Mouse (Mus musculus): Measurements from ENCODE around the gene Cd247.

Gene Cd247

DNA sequence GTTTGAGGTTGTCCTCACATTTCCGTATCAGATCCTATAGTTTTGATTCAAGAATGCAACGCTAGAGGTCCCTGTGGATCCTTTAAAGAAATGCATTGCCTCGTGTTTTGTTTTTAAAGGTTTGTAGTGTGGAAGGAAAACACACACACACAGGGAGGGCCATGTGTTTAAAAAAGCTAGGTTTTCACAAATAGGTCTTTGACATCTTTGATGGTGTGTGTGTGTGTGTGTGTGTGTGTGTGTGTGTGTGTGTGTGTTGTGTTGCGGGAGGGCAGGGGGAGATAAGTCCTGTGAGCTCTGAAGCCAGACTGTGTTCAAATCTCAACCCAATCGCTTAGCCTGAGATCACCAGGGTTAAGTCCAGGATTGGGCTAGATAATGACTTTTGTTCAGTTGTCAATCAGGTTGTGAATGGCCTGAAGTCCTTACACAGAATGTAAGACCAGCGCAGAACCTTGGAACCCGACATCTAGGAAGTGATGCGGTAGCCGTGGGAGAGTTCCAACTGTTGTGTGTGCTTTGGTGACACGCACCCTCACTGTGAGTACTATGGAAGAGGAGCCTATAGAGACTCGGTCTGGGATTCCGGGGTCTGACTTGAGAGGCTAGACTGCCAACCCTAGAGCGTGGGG lies 8.4 kb upstream of the Cd247 start:
- DNase-seq, result no peak

DNA sequence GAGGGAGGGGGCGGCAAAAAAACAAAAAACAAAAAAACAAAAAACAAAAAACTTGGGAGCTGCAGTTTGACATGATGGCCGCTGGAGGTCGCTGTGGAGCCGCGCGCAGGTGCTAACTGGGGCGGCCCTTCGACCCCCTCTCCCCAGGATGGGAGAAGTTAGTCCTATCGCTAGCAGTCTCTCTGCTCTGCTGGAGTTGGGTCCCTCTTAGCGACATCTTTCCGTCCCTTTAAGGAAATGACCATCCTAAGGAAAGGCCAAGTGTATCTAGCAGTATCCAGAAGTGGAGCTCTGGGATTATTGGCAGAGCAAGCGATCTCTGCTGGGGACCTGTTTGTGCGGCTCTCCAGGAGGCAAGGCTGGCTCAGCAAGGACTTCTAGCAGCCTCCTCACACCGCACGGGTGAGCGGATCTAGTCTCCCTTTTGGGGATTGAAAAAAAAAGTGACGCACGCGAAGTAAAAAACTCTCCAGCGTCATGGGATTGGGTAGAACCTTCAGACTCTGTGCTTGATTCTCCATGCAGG lies 7.8 kb upstream of the Cd247 start:
- no peak for DNase-seq

DNA sequence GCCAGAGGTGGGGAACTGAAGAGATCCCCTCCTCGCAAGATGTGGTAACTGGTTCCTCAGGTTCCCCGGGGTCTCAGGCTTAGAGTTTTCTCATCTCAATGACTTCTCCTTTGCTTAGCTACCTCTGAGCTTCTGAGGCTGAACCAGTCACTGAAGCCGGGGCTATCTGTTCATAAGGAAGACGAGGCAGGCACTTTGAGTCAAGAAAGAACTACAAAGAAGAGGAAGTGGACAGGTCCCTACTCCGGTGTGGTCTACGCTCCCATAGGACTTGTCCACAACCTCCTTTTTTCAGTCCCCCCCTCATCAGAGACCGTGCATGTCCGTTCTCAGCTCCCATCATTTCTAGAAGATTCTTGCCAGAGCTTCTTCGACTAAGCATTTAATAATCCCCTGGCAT lies 7.1 kb upstream of the Cd247 start:
- no peak for DNase-seq

DNA sequence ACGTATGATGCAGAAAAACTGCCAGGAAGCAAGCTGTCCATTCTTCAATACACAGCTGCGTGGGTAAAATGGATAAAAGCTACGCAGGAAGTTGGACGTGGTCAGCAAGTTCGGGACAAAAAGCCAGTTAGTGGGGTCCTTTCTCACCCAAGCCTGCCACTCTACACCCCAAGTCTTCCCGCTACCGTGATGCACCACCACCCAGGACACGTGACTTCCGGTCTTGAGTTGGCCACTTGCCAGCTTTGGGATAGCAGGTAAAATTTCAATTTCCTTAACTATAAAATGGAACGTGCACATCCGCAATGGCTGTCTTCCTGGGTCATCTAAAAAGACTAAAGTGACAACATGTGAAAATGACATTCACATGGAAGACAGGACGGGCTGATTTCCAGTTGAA lies 6.6 kb upstream of the Cd247 start:
- DNase-seq, result no peak

DNA sequence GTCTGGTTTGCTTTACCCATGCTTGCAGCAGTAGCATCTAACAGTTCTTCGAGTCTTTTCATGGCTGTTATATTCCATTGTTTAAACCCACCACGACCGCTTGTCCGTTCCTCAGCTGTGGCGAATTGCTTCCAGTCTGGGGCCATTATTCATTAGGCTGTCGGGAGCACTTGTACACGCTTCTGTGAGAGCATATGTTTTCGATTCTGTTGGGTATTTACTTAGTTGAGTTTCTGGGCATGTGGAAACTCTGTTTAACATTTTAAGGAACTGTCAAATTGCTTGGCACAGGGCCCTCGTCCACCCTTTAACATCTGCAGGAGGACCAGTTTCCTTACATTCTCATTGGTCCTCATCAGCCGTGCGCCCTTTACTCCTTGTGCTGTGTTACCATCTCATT lies 2.2 kb upstream of the Cd247 start:
- DNase-seq, result no peak

DNA sequence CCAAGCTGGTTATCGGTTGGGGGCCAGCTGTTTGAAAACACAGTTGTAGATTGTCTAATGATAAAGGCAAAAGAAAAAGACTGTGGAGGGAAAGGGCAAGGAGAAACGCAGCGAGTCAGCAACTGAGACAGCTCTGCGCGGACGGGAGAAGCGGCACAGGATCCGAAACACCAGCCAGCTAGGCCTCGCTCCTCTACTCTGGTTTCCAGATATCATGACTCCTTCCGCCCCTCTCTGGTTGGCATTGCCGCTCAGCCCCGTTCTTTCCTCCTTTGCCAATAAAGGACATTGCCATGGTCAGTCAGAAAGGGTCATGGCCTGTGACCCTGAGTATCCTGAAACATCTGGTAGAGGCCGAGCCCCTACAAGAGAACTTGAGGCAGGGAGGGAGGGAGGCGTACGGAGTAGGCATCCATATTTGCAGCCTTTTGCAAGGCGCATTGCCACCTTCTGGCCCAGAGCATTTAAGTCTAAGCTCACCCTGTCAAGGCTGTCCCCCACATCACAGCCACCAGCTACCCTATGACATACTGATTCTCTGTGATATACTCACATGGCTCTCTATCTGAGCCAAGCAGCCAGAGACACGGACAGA lies 682 bp downstream of the Cd247 start:
- DNase-seq, result no peak

DNA sequence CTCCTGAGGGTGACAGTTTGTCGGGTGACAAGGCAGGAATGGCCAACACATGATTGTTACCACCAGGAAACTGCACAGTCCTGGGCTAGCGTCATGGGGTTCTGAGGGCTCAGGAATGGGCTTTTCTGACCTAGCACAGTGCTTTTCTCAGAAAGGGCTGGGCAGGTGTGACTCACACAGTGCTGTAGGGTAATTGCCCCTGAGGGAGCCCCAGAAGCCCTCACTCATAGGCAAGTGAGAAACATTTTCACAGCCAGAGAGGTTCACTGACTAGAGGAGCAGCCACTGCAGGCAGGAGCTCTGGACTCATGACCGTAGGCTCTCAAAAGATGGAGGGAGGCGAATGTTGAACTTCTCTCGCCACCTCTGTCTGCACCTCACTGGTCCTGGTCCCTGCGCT lies 1.5 kb downstream of the Cd247 start:
- no peak for DNase-seq

DNA sequence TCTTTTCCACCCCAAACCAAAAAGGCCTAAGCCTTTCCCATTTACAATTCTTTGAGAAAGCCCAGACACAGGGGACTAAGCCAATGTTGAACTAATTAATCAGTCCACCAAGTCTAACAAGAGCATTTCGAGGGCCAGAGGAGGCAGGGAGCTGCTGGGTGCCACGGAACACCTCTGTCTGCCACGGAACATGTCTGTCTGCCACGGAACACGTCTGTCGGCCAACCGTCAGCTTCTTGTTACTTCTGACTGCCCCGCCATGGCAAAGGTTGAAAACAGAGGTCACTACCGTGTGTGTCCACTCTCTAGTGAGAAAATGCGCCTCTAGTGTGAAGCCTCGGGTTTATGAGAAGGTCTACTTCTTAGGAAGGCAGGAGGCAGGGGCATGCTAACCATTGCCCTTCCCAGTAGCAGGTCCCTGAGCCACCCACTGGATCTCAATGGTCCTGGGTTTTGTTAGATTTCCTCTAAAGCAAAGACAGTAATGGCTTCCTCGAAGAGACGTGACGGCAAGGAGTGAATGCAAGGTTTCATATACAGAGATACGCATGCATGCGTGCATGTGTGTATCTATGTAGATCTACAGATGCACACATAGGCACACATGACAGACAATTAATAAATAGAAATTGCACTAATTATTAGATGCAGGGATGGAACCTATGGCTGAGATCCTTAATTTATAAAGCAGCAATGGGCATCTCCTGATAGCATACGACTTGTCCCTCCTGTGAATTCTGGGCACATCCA lies 2.2 kb downstream of the Cd247 start:
- DNase-seq, result no peak

DNA sequence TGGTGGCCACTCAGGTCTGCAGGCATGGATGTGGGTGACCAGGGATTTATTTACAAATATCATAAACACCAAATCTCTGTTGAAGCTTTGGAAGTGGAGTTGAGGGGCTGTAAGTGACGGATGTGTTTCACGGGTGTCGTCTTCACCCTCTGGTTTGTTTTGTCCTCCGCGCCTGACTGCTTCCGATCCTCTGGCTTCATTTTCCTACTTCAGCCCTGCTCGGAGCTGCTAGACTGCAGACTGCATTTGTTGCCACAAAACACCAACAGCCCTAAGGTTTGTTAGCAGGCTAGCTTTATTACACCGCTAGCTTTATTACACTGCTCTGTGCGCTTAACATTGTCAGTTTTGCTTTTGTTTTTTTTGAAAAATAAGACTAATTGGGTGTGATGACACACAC lies 2.9 kb downstream of the Cd247 start:
- DNase-seq, result no peak

DNA sequence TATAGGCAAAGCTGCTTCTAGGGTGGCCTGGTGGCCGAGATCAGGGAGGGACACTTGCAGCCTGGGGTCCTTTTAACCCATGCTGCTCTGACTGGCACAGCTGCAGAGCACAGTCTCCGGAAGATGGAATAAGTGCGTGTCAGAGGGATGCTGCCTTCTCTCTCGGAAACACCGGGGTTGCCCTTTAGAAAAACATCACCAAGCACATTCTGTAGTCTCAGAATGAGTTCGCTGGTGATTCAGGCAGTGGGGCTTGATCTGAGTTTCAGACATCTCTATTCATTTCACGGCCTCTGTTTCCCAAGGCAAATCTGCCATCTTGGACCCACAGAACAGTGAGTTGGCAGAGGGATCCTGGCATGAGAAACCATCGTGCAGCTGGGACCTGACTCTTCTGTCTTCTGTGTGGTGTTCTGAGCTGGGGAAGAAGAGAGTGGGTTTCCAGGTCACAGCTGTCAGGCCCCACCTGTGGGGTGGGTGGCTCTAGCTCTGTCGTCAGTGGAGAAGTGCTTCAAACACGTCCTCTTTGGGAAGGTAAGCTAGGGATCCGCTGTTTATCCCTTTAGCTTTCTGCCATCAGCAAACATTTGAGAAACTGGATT lies 13.3 kb downstream of the Cd247 start:
- DNase-seq, result no peak

DNA sequence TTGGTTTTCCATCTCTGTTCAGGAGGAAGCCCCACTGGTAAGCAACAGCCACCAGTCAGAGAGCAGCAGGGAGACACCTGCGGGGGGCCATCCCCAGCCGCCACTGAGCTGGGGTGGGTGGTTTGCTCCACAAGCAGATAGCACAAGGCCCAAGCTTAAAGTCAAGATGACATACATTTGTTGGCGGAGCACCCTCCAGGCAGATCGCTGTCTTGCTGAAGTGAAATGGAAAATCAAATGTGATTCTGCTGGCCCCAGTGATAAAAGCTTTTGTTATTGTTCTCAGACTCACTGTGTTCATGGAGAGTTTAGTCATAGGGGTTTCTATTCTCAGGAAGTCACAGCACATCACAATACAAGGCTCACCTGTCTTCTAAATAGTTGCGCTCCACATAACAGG lies 14.6 kb downstream of the Cd247 start:
- DNase-seq, result no peak

DNA sequence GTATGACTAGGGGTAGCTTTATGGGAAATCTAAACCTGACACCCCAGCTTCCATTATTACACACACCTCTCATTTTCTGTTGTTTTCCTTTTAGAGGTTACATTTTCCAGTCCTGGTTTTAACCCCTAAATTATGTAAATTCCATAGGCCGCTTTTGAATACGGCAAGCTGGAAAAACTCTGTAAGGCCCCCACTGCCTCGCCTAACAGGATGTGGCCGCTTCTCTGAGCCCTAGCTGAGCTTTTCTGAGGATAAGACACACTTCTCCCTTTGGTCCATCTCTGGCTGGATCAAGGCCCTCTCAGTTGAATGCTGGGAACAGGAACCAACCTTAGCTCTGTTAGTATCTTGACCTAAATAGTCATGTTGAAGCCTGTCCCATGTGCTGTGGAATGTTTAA lies 15.7 kb downstream of the Cd247 start:
- DNase-seq, result no peak

DNA sequence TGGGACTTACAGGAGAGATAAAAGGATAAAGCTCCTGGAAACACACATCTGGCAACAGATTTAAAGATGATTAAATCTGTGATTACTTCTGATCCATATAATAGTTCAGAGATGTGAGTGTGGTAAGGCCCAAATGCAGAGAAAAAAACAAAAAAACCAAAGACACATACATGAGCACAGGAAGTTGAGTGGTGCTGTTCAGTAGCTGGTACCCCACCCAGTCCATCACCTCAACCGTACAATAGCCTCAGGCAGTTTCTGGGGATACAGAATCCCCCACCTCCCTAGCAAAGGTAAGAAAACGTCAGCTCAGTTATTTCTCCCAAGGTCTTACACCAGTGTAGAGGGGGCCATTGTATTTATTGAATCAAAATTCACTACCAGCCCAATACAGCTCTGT lies 22.2 kb downstream of the Cd247 start:
- no peak for DNase-seq

DNA sequence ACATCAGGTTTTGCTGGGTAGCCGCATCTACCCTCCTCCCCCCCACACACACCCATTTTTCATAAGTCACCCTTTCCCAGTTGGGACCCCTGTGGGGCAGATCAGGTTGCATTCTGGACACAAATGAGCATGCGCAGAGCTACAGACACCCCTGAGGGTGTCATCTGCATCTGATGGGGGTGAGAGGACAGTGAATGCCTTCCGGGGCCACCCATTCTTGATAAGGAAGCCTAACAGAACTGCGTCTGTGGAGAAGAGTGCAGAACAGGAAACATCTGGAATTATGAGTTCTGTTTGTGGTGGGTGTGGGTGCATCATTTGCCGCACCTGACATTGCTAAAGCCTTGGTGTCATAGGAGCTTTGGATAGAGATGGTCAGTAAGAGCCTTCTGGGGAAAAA lies 22.7 kb downstream of the Cd247 start:
- DNase-seq, result no peak

DNA sequence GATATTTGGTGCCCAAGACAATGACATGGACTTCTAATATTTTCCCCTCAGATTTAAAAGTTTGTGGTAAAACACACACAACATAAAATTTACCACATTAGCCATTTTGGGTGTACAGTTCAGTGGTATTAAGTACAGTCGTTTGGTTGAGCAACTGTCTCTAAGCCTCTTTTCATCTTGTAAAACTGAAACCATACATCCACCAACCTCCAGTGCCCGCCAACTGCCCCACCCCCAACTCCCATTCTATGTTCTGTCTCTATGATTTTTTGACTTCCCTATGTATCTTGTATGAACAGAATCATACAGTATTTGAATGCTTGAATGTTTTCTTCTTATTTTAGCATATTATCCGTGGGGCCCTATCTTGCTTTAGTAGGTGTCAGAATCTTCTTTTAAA lies 24.3 kb downstream of the Cd247 start:
- DNase-seq, result no peak

DNA sequence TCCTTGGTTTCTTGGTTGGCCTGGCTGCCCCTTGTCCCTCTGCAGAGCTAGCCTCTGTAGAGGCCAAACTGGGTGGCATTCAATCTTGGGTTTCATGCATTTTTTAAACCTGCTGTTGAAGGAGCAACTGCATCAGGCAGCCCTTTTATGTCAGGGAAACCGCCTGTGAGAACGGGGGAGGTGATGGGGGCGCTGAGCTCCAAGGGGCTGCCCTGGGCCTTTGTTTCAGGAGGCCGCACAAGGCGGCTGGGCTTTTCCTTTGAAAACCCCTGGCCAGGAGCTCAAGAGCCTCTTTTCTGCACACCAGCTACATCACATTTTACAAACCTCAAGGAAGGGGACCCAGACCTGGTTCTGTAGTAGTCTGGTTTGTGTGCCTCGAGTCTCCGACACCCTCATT lies 25.6 kb downstream of the Cd247 start:
- DNase-seq, result no peak

DNA sequence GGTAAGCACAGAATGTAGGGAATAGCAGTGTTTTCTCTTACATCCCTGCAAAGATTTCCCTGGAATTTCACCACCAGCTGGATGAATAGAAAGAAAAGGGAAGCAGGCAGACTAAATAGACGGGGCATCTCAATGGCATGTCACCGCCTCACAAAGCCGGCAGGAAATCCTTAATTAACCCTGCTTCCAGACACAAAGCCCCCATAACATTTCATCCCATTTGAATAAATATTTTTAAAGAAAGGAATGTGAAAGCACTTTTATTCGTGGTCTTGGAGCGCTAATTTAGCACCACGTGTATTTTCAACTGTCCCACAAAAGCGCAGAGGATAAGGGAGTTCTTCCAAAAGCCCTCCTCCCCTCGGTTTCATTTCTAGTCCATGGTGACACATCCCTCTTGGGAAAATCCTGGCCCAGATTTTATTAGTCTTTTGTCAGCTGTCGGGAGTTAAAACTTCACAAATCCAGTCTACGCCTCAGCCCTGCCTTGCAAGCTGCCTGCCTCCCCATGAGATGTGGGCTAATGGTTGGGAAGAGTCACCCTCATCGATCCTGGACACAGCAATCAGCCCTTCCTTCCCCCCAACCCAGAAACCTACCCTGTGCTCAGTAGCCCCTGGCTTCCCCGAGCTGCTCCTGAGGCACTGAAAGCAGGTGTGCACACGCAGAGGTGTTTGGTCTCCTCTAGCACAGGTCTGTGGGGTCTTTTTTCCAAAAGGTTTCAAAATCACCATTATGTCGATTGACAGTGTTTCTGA lies 26.2 kb downstream of the Cd247 start:
- no peak for DNase-seq

DNA sequence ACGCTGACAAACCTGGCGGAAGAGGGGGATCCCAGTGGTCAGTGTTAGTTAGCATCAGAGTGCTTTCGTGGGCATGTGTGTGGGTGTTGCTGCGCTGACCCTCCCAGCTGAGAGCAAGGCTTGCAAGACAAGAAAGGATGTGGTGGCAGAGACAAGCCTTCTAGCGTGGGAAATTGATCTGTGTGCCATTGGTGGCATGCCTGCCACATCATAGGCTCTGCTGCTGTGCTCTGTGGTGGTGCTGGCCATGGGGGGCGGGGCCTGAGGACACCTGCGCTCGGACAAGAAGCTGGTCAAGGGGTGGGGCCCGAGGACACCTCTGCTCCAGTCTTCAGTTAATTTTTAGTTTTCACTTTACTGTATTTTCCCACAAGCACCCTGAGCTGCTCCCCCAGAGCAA lies 27.9 kb downstream of the Cd247 start:
- DNase-seq, result no peak

DNA sequence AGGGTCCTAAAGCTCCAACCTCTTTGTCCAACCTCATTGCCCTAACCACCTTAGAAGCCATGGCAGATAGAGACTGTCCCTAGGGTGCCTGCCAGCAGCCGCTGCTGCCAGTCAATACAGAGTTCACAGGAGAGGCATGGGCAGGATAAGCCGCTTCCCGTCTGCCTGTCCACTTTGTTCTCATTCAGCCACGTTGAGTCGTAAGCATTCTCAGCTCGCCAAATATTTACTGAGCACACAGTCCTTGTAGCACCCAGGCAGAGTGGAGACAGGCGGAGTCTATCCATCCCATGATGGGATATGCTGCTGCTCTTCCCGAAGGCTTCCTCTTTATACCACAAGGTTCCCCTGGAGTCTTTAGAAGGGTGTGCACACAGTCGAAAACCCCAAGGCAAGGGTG lies 28.8 kb downstream of the Cd247 start:
- DNase-seq, result no peak

DNA sequence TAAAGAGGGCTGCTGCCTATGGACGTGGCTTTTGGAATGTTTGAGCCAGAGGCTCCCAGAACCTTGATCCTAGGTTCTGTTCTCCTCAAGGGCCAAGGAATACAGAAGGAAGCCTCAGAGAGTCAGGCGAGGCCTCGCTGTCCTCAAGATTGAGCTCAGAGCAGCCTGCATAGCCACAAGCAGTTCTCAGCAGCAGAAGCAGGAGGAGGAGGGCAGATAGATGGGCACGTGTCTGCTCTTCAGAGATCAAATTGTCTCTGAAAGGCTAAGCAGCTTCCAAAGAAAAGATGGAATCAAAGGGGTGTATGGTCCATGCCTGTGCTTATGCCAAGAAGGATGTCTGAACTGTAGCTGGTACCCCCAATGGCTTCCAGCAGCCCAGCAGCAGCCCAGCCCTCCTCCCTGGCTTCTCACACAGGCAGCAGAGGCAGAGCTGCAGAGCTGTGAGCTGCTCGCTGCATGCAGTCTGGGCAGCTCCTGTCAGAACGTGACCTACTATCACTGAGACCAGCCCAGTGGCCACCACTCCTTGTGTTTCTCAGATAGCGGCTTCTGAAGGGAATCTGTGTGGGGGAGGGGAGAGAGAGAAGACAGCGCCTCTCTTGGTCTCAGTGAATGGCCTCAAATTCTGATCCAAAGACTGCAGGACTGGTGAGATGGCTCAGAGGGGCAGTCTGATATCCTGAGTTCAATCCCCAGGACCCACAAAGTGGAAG lies 29.8 kb downstream of the Cd247 start:
- no peak for DNase-seq

DNA sequence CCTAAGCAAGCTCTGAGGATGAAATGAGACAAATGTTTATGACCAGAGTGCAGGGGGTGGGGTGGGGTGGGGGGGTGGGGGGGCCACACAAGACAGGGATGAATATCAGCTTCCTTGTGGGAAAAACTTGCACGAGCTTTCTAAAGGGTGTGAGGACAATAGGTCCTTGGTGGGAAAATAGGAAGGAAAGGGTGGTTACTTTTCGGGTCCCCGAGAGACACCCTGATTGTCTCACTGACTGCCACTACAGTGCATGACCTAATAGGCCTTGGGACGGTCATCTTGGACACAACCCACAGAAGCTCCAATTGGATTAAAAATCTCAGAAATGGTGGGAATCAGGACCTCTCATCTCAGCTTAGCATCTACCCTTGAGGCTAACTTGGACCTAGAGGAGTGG lies 30.7 kb downstream of the Cd247 start:
- DNase-seq, result no peak

DNA sequence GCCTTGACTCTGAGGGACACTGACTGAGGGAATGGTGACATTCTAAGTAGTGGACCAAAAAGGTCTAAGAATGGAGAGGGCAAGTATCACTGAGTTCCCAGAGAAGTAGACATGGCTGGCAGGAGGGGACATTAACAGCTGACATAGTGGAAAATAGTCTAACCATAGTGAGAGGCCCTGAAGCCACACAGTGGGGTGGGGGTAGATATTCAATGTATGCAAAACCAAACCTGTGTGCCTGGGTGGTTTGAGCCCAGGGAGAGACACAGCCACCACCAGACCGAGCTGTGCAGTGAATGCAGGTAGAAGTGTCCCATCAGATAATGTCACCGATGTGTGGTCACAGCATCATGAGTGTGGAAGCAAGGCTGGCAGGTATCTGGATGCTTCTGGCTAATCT lies 33.5 kb downstream of the Cd247 start:
- no peak for DNase-seq

DNA sequence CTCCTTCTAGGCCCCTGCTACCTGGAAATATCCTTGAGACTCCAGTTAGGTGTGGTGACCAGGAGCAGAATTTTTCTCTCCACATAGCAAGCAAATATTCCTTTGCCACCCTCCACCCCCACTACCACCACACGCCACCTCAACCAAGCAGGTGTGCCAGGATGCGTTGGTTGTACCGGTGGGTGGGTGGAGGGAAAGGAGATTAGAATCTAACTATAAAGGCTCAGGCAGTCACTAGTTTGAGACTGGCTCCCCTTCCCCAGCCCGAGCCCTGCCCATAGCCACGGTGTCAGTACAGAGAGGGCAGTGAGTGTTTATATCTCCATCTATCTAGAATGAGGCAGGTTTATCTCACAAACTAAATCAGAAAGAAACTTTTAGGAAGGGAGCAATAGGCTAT lies 39.7 kb downstream of the Cd247 start:
- no peak for DNase-seq

Measured in cerebellum, adult 11 months (tissue).